Mouse (Mus musculus) megakaryocyte, adult 5-6 weeks (primary cell): ENCODE data around the gene Ccdc125. TPM values are rescaled to one million over a fixed set of nuclear protein-coding genes. Genes with fewer than 3 reads are reported as not detected.
"Not testable (repeated sequence)": the region's sequence is repeated elsewhere in the genome, so short reads cannot be mapped to it uniquely, and the experiment has no call there.

ENCODE experiments used
- ATAC-seq: 2 replicates; pipeline ENCODE4 v1.8.0; 2016; ENCODE audit warnings: mild to moderate bottlenecking, inconsistent platforms; ENCODE audit not compliant: poor library complexity, severe bottlenecking
- total RNA-seq, 2 experiments: library from RNA; stranded (forward) in 1 of 2; stranded (reverse) in 1 of 2; fragments of 153-499, 151-499 nt in 1 of 2; fragments of 221-1000, 200-1000 nt in 1 of 2; gene quantifications; 2 replicates each; pipeline versions ENCODE4 v1.2.3 to v1.2.4; 2015 to 2017

The Ccdc125 gene
- total RNA-seq, 2 experiments from 2014 or later, result 36.8 to 65.1 TPM

DNA sequence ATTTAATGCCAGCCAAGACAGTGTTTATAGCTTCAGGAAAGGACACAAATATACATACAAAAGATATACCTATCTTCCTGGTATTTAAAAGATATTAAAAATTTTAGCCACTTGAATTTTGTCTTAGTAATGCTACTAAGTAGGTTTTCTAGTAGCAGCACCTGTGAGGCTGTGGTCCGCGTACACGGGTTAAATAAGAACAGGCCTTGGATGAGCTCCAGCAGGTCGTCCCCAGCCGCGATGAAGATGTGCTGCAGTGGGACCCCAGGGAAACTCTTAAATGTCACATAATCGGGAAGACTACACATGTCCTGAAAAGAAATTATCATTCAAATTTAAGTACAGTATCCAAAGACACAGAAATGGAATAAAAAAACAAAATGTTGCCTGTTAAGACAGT, 36.7 kb downstream of the Ccdc125 start:
- no peak for ATAC-seq

DNA sequence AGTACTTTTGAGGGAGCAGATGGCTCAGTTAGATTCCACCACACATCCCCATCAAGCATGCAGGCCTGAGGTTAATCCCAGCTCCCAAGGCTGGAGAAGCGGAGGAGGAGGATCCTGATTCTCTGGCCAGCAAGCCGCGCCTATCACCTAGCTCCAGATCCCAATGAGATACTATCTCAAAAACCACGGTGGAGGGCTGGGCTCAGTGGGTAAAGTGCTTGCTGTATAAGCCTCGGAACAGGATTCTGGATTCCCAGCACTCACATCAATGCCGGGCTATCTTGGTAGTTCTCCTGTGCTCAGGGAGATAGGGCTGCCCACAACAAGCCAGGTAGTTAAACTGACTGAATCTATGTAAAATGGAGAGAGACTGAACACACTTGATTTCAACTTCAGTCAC, 46.0 kb downstream of the Ccdc125 start:
- no peak for ATAC-seq

DNA sequence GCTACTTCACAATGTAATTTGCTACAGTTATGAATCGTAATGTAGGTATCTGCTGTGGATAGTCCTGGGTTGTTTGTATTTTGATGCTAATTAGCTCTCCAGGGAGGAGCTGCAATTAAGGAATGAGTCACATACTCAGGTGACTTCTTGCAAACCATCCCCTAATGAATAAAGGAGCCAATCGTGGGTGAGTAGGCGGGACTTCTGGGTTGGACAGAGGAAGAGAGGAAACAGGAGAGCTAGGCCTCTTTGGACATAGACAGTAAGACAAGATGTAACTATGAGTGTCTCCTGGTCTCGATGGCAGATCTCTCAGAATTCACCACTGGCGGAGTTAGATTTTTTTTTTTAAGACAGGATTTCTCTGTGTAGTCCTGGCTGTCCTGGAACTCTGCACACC, 52.1 kb downstream of the Ccdc125 start:
- no peak for ATAC-seq

DNA sequence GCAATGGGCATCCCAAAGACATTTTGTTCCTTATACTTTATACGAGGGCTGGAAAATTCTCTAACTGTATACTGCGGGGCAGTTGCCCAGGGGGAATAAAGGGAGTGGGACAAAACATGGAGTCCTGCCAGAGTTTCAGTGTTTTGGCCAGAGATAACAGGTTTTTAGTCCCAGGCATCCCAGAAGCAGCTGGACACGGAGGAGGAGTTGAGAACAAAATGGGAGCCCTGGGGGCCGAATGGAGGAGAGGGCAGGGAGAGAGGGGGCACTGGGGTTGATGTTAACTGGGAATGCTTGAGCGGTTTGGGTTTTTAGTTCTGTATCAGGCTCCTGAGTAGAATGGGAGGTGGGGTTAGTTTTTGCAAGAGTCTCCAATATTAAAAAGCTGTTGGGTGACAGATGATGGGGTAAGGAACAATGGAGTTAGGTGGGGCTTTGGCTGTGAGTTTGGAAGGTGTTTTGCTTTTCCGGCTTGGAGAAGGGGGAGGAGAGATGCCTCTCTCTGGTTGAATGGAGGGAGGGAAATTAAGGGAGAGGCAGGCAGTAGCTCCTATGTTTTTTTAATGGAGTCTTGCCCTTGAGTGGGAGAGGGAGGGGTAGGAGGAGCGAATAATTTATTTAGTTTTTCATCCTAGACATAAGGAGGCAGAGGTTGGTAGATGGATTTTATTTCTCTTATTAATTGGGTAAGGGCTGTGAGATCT, 54.7 kb downstream of the Ccdc125 start:
- ATAC-seq, result no peak

DNA sequence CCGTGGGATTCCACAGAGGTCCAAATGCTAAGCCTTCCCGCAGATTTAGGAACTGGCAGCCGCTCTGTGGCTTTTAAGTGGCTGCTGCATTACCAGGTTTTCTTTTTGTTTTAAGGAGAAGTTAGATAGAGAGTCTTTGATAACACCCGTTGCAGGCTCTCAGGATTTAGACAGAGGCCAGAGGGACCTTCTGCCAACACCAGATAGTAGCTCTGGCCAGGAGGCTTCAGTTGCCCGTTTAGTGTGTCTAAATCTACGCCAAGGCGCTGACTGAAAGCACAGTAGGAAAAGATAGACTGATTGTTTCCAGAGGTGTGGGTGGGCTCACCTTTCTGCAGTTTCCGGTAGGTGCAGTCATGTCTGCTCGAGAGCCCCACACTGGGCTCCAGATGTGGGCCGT, 55.7 kb downstream of the Ccdc125 start:
- ATAC-seq, result no peak

DNA sequence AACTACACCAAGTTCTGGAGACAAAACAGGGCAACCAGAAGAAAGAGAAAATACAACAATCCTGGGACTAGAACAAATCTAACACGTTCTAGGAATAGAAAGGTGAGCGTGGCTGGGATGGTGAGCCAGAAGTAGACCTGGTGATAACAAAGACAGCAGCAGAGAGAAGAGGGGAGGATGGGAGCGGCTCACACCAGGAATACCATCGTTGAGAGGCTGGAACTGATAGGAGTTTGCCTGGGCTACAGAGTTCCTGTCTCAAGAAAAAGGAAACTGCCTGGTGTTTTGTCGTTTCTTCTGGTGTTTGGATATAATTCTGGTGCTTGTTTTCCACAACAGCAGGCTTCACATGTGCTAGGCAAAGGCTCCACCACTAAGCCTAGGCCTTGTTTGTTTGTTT, 58.6 kb downstream of the Ccdc125 start:
- ATAC-seq, result no peak

DNA sequence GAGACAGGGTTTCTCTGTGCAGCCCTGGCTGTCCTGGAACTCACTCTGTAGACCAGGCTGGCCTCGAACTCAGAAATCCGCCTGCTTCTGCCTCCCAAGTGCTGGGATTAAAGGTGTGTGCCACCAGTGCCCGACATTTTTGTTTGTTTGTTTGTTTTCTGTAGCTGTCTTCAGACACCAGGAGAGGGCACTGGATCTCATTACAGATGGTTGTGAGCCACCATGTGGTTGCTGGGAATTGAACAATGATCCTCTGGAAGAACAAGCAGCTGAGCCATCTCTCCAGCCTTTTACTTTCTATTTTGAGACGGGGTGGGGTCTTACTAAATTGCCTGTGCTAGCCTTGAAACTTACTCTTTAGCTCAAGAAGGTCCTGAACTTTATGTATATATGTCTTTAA, 59.0 kb downstream of the Ccdc125 start:
- ATAC-seq, result not testable (repeated sequence)

DNA sequence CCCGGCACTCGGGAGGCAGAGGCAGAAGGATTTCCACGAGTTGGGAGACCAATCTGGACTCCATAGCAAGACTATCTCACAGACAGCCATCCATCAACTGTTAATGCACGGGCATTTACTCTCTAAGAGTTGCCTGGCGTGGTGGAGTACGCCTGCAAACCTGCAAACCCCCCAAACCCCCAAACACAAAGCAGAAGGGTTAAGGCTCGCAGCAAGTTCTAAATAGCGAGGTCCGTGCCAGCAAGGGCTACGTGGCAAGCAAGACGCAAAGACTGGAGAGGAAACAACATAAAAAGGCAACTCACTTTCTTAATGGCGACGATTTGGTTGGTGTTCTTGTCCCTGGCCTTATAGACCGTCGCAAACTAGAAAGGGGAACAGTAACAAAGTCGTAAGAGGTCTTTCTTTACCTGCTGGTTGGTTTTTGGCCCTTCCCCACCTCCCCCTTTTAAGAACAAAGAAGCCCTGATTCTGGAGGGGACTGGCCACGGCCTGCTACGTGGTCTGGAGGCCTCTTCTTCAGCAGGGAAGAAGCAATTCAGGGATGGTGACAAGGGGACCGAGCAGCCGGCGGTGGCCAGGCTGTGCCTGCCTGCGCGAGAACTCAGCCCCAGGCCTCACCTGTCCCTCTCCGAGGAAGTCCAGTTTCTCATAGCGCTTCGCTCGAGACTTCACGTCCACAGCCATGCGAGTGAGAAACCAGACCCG, 60.8 kb downstream of the Ccdc125 start:
- ATAC-seq, result peak; percentile 67

DNA sequence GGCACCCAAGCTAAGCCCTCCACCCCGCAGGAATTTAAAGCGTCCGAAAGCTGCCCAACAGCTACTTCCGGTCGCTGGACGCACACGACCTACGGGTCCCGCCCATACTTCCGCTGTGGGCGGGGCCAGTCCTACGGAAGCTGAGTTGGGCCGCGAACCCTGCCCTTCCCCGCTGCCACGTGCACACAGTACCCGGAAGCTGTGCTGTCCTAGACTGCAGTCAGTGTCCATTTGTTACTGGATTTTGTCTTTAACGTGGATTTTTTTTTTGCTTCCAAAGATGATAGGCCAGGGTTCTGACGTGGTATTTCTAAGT, 61.3 kb downstream of the Ccdc125 start, which contains the start of gene Cdk7:
Gene Cdk7 (minus strand): TSS at position 79 of the 316 bp plus-strand sequence.
- ATAC-seq, result peak; percentile 100

DNA sequence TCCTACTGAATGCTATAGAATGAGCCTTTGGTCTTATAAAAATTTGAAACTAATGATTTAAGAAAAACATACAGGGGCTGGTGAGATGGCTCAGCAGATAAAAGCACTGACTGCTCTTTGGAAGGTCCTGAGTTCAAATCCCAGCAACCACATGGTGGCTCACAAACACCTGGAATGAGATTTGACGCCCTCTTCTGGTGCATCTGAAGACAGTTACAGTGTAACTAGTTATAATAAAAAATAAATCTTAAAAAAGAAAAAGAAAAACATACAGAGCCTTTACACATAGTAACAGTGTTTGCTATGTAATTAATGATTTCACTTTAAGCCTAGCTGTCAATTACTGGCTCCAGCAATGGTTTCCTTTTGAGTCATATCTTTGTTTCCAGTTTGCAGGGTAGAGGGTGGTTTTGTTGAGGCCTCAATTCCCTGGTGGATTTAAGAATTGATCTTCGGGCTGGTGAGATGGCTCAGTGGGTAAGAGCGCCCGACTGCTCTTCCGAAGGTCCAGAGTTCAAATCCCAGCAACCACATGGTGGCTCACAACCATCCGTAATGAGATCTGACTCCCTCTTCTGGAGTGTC, 62.0 kb downstream of the Ccdc125 start:
- ATAC-seq, result not testable (repeated sequence)

DNA sequence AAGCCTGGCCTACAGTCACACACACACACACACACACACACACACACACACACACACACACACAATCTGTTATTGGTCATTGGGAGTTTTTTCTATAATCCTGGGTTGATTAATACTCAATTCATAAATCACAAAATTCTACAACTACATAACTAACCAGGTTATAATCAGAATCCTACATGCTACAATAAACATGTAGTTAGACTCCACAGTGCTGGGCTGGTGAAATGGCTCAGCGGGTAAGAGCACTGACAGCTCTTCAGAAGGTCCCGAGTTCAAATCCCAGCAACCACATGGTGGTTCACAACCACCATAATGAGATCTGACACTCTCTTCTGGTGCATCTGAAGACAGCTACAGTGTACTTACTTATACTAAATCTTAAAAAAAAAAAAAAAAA, 63.2 kb downstream of the Ccdc125 start:
- ATAC-seq, result no peak

DNA sequence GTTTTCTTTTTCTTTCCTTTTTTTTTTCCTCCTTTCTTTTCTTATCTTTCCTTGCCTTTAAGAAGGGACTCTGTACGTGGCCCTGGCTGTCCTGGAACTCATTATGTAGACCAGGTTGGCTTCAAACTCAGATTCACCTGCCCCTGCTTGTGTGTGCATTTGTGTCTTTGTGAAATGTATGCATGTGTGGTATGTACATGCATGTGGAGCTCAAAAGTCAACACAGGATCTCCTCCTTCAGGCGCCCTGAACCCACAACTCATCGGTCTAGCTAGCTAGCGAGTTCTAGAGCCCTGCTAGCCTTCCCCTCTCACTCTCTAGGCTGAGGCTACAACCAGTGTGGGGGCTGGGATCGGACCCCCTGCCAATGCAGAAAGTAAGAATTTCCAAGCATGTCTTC, 73.3 kb downstream of the Ccdc125 start:
- ATAC-seq, result no peak

DNA sequence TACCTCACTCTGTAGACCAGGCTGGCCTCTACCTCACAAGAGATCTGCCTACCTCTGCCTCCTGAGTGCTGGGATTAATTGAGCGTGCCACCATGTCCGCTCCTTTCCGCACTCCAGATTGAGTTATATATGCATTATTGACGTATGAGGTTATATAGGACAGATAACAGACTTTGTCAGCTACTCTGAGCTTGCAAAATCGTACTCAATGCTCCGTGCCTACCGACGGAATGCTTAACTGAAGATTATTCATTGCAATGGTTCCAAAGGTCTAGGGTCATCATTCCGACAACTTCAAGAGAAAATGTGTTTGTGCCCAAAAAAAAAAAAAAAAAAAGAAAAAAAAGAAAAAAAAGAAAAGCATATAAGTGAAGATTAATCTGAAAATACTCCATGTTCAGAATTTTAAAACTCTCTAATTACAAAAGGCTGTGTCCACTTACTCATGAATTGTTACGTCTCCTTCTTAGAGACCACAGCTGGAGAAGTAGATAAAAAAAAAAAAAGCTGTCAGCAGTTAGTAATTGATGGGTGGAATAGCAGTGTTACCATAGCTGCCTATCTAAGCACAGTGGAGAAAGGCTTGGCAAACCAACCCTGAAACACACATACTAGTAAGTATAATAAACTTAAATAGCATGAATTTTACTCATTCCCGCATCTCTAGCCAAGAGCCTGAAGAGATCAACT, 74.0 kb downstream of the Ccdc125 start:
- no peak; the same call in 1 of the 2 replicates for ATAC-seq

DNA sequence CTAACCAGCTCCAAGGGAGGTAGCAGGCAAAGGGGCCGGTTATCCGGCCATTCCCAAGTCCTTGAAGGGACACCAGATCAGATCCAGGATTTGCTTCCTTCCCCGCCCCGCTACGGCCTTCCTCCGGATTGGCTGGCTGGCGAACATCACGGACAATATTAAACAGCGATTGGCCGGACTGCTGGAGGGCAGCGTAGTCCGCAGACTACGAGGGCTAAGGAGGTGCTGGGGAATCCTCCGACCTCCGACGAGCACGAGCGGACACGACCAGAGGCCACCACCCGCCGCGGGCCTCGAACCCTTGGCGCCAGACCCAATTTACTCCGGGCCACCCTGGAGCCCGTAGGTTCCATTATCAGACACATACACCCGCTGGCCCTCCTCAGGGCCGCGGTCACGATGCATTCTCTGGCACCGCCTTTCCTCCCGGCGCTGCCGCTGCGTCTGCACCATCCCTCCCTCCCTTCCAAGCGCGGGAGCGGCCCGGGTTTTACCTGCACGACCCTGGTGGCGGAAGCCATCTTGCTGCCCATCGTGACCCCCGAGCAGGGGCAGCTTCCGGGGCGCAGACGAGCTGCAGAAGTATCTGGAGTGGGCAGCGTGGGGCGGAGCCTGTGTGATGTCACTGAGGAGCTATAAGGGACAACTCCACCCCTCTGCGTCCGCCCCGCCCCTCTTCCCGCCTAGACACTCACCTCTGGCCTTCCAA, 74.7 kb downstream of the Ccdc125 start, which contains the start of gene Mrps36:
Gene Mrps36 (minus strand): TSS at position 624 of the 709 bp plus-strand sequence.
- ATAC-seq, result peak; percentile 93

DNA sequence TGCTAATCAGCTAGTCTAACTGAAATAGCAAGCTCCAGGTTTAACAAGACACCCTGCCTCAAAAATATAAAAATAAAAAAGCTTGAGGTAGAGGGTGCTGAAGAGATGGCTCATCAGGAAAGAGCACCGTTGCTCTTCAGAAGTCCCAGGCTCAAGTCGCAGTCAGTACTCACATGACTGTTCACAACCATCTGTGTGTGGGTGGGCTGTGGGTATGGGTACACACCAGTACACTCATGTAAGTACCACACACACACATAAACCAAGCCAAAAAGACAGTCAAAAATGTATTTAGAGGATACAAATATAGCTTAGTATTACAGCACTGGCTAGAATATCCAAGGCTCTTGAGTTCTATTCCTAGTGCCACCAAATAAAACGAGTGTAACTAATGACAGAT, 76.6 kb downstream of the Ccdc125 start:
- ATAC-seq, result no peak

Other genes starting within 250 kb of the Ccdc125 start
- gene Naip1, start 216.8 kb upstream of the Ccdc125 start, total RNA-seq (2015), result 0.23 and 1.8 TPM in 2 replicates
- gene Naip1, start 216.8 kb upstream of the Ccdc125 start, total RNA-seq (2017), result 1.5 and 2.3 TPM in 2 replicates
- 36.7 and 48.1 TPM in 2 replicates for gene Gtf2h2, start 177.1 kb upstream of the Ccdc125 start, total RNA-seq (2015)
- 43.0 and 43.7 TPM in 2 replicates for gene Gtf2h2, start 177.1 kb upstream of the Ccdc125 start, total RNA-seq (2017)
- not detected in 2 replicates for gene Ocln, start 117.0 kb upstream of the Ccdc125 start, total RNA-seq (2015)
- gene Ocln, start 117.0 kb upstream of the Ccdc125 start, total RNA-seq (2017), result not detected in 2 replicates
- 0.07 and 0.16 TPM in 2 replicates for gene Marveld2, start 52.7 kb upstream of the Ccdc125 start, total RNA-seq (2015)
- gene Marveld2, start 52.7 kb upstream of the Ccdc125 start, total RNA-seq (2017), result 0.40 and 0.53 TPM in 2 replicates
- 189 and 230 TPM in 2 replicates for gene Ak6, start 18.7 kb upstream of the Ccdc125 start, total RNA-seq (2015)
- 153 and 173 TPM in 2 replicates for gene Ak6, start 18.7 kb upstream of the Ccdc125 start, total RNA-seq (2017)
- gene Rad17, start 18.7 kb upstream of the Ccdc125 start, total RNA-seq (2015), result 25.6 and 28.7 TPM in 2 replicates
- 29.7 and 35.3 TPM in 2 replicates for gene Rad17, start 18.7 kb upstream of the Ccdc125 start, total RNA-seq (2017)
- gene Taf9, start 18.1 kb upstream of the Ccdc125 start, total RNA-seq (2015), result 21.9 and 28.0 TPM in 2 replicates
- gene Taf9, start 18.1 kb upstream of the Ccdc125 start, total RNA-seq (2017), result 14.4 and 26.5 TPM in 2 replicates
- 26.1 and 27.2 TPM in 2 replicates for gene Cdk7, start 61.2 kb downstream of the Ccdc125 start, total RNA-seq (2015)
- 22.2 and 22.6 TPM in 2 replicates for gene Cdk7, start 61.2 kb downstream of the Ccdc125 start, total RNA-seq (2017)
- gene Mrps36, start 74.9 kb downstream of the Ccdc125 start, total RNA-seq (2015), result 53.2 and 56.6 TPM in 2 replicates
- 47.2 and 52.2 TPM in 2 replicates for gene Mrps36, start 74.9 kb downstream of the Ccdc125 start, total RNA-seq (2017)
- gene Cenph, start 106.2 kb downstream of the Ccdc125 start, total RNA-seq (2015), result 36.9 and 44.5 TPM in 2 replicates
- gene Cenph, start 106.2 kb downstream of the Ccdc125 start, total RNA-seq (2017), result 31.4 and 39.6 TPM in 2 replicates
- 133 and 142 TPM in 2 replicates for gene Ccnb1, start 116.9 kb downstream of the Ccdc125 start, total RNA-seq (2015)
- 188 and 197 TPM in 2 replicates for gene Ccnb1, start 116.9 kb downstream of the Ccdc125 start, total RNA-seq (2017)
- gene Slc30a5, start 163.7 kb downstream of the Ccdc125 start, total RNA-seq (2015), result 73.0 and 85.6 TPM in 2 replicates
- gene Slc30a5, start 163.7 kb downstream of the Ccdc125 start, total RNA-seq (2017), result 75.7 and 78.5 TPM in 2 replicates